Mouse (Mus musculus) layer of hippocampus, adult 18-20 months (tissue): ENCODE measurements around the gene Nubp2. TPM values are rescaled to one million over a fixed set of nuclear protein-coding genes. Genes with fewer than 3 reads are reported as not detected.

Source experiments
- DNase-seq, 2 experiments: peaks; one replicate each; pipeline ENCODE4 v3.0.0; 2022; ENCODE audit warnings: low spot score in 2 of 2
- total RNA-seq, 2 experiments: library from RNA; stranded (reverse); gene quantifications; 2 replicates each; pipeline ENCODE4 v1.2.3; 2021

The Nubp2 gene
- total RNA-seq, 2 experiments from 2014 or later: 32.3 to 33.5 TPM

- no peak for DNase-seq
Observed at GRCm38 (mm10) chr17:24894061-24894994, 8.2 kb upstream of the Nubp2 start.

- no peak for DNase-seq
Observed at GRCm38 (mm10) chr17:24893276-24893675, 7.1 kb upstream of the Nubp2 start.

- no peak for DNase-seq
Observed at GRCm38 (mm10) chr17:24892785-24893184, 6.6 kb upstream of the Nubp2 start.

- no peak for DNase-seq
Observed at GRCm38 (mm10) chr17:24891321-24891720, 5.2 kb upstream of the Nubp2 start.

- no peak for DNase-seq
Observed at GRCm38 (mm10) chr17:24890151-24891092, 4.3 kb upstream of the Nubp2 start.

- no peak for DNase-seq
Observed at GRCm38 (mm10) chr17:24888862-24889261, 2.7 kb upstream of the Nubp2 start.

- no peak for DNase-seq
Observed at GRCm38 (mm10) chr17:24887291-24888080, 1.3 kb upstream of the Nubp2 start.

- no peak for DNase-seq
Observed at GRCm38 (mm10) chr17:24886932-24887271, 753 bp upstream of the Nubp2 start.

- DNase-seq: no peak
Observed at GRCm38 (mm10) chr17:24885356-24886133, 604 bp downstream of the Nubp2 start.

- no peak for DNase-seq
Observed at GRCm38 (mm10) chr17:24884391-24884790, 1.8 kb downstream of the Nubp2 start.

- no peak for DNase-seq
Observed at GRCm38 (mm10) chr17:24881738-24882440, 4.3 kb downstream of the Nubp2 start.

- no peak for DNase-seq
Observed at GRCm38 (mm10) chr17:24878531-24878930, 7.6 kb downstream of the Nubp2 start.

- DNase-seq: no peak
Observed at GRCm38 (mm10) chr17:24878117-24878397, 8.1 kb downstream of the Nubp2 start.

- DNase-seq: no peak
Observed at GRCm38 (mm10) chr17:24877336-24878116, 8.6 kb downstream of the Nubp2 start.

- DNase-seq: no peak
Observed at GRCm38 (mm10) chr17:24874989-24875388, 11.2 kb downstream of the Nubp2 start.

GRCm38 (mm10) chr17:24874405-24874745 is 11.8 kb downstream of the Nubp2 start:
- no peak for DNase-seq

GRCm38 (mm10) chr17:24873695-24874404 is 12.3 kb downstream of the Nubp2 start:
- DNase-seq: no peak

- DNase-seq: peak in 1 of 2 experiments; percentile 76
Observed at GRCm38 (mm10) chr17:24867914-24868313, 18.2 kb downstream of the Nubp2 start.

GRCm38 (mm10) chr17:24865776-24866175 is 20.4 kb downstream of the Nubp2 start, which contains the start of gene Igfals:
TSS of gene Igfals (plus strand) at chr17:24865997.
- DNase-seq: no peak
